Mouse (Mus musculus) hindbrain, embryonic 15.5 days (tissue): ENCODE measurements around the gene Mtfmt. TPM values are rescaled to one million over a fixed set of nuclear protein-coding genes. Genes with fewer than 3 reads are reported as not detected.
A peak's percentile ranks its signal among the peaks of the same experiment; 100 is the strongest.

ENCODE experiments used
- ATAC-seq: fragments of 200-750 bp; cut with Nextera tagmentation; 2 replicates; pipeline ENCODE4 v1.8.0; 2017; ENCODE audit warnings: low read depth, moderate number of reproducible peaks, moderate TSS enrichment; ENCODE audit not compliant: low FRiP score
- H3K27ac ChIP-seq: fragments of 300-500 bp; sonication (generic); replicated peaks from 2 replicates; pipeline ENCODE4 v1.5.1; 2015; ENCODE audit warnings: mild to moderate bottlenecking, inconsistent platforms
- H3K27me3 ChIP-seq: fragments of 300-500 bp; sonication (generic); 2 replicates; pipeline ENCODE4 v1.6.1; 2015; ENCODE audit warnings: control low read depth, inconsistent platforms
- H3K36me3 ChIP-seq: fragments of 300-500 bp; sonication (generic); 2 replicates; pipeline ENCODE4 v1.6.1; 2015; ENCODE audit warnings: control low read depth, inconsistent platforms
- H3K4me1 ChIP-seq: fragments of 300-500 bp; sonication (generic); replicated peaks from 2 replicates; pipeline ENCODE4 v1.6.1; 2015; ENCODE audit warnings: control low read depth, inconsistent platforms
- H3K4me2 ChIP-seq: fragments of 300-500 bp; sonication (generic); 2 replicates; pipeline ENCODE4 v1.6.1; 2015; ENCODE audit warnings: moderate library complexity, mild to moderate bottlenecking, inconsistent platforms
- H3K4me3 ChIP-seq: fragments of 300-500 bp; sonication (generic); 2 replicates; pipeline ENCODE4 v1.5.1; 2015; ENCODE audit warnings: mild to moderate bottlenecking, inconsistent platforms
- H3K9ac ChIP-seq: fragments of 300-500 bp; sonication (generic); 2 replicates; pipeline ENCODE4 v1.6.1; 2015; ENCODE audit warnings: inconsistent platforms
- H3K9me3 ChIP-seq: fragments of 300-500 bp; sonication (generic); 2 replicates; pipeline ENCODE4 v1.6.1; 2016; ENCODE audit warnings: control low read depth, inconsistent platforms
- WGBS: fragments of 180-500 bp; shearing (Covaris S2); methylation state at CpG from one replicate; pipeline ENCODE4 v1.1.7; 2015; 5-methylcytosine and 5-hydroxymethylcytosine counted together
- polyA plus RNA-seq: library from polyadenylated mRNA; unstranded; fragments of >200 nt; fragmentation: Nextera tagmentation; extraction: Ambion mirVana; gene quantifications from 2 replicates; pipeline ENCODE4 v1.2.1, GENCODE M21; 2015

Gene Mtfmt
- polyA plus RNA-seq, 1 experiment from 2014 or later: 25.7 TPM

DNA sequence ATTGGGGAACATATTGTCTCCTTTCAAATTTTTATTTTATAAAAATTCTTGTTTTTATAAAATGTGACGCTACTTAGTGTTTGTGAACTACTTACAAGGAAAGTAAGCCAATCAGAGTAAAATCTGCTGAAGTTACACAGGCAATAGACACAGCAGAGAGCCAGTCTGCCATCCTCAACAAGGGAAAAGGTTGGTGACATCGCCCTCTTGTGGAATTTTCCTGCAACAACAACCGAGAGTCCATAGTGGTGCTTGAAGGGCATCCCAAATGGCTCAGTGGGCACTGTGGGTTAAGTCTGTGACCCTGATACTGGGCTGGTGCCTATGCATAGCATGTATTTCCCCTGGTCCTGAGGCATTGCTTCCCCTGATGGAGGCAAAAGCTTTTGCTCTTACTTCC, 3.3 kb upstream of the Mtfmt start:
- Histone ChIP-seq H3K27me3 (no peaks in the 10 kb centered on the region), H3K27ac (no peak overlapping the region), H3K4me3 (no peak overlapping the region), H3K36me3 (no peaks in the 10 kb centered on the region), H3K4me2 (no peak overlapping the region), H3K9ac (no peak overlapping the region), H3K9me3 (no peaks in the 10 kb centered on the region), H3K4me1 (peaks cover 9% of the 10 kb centered on the region)
- ATAC-seq: peak; percentile 57; the same call in 1 of the 2 replicates
- under 1% methylated on average over 3 of the region's 3 CpGs for WGBS

DNA sequence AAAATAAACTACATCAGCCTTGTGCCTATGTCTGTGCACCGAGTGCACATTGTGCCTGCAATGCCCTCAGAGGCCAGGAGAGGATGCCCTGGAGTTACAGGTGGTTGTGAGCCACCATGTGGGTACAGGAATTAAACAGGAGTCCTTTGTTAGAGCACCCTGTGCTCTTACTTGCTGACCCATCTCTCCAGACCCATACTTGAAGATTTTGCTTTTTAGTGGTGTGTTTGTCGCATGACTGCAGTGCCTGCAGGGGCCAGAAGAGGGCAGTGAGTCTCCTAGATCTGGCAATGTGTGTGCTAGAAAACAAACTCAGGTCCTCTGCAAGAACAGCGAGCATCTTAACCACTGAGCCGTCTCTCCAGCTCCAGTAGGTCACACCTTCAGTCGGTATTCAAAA, 1.4 kb upstream of the Mtfmt start:
- Histone ChIP-seq H3K9me3 (no peaks in the 10 kb centered on the region), H3K4me1 (peaks cover 9% of the 10 kb centered on the region), H3K27me3 (no peaks in the 10 kb centered on the region), H3K4me3 (no peak overlapping the region), H3K36me3 (0 out of 2 replicates have a peak, but pooled peaks cover 3% of the 10 kb centered on the region), H3K9ac (no peak overlapping the region), H3K4me2 (no peak overlapping the region), H3K27ac (no peak overlapping the region)
- ATAC-seq: no peak
- WGBS: 70% methylated on average over 5 of the region's 5 CpGs

DNA sequence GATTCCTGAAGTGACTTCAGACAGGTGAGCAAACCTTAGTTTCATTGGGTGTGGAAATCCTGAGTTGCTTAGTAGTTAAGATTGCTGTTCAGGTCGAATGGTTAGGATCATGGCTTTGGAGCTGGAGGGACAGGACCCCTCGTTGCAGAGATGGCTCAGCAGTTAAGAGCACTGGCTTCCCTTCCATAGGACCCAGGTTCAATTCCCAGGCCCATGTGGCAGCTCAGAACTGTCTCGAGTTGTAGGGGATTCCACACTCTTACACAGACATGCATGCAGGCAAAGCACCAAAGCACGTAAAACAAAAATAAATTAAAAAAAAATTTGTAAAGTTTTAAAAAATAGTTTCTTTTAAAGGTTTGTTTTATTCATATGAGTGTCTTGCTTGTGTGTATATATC, 371 bp upstream of the Mtfmt start:
- Histone ChIP-seq H3K9me3 (no peaks in the 10 kb centered on the region), H3K27ac (no peak overlapping the region), H3K36me3 (peaks cover 5% of the 10 kb centered on the region), H3K9ac (0 out of 2 replicates have a peak overlapping the region, but pooled peaks have one; percentile 94), H3K4me2 (peak overlapping the region; percentile 64), H3K4me1 (peaks cover 9% of the 10 kb centered on the region), H3K27me3 (no peaks in the 10 kb centered on the region), H3K4me3 (peak overlapping the region; percentile 100; the same call in 1 of the 2 replicates)
- peak; percentile 17; the same call in 1 of the 2 replicates for ATAC-seq
- WGBS: 78% methylated on average over 4 of the region's 4 CpGs

DNA sequence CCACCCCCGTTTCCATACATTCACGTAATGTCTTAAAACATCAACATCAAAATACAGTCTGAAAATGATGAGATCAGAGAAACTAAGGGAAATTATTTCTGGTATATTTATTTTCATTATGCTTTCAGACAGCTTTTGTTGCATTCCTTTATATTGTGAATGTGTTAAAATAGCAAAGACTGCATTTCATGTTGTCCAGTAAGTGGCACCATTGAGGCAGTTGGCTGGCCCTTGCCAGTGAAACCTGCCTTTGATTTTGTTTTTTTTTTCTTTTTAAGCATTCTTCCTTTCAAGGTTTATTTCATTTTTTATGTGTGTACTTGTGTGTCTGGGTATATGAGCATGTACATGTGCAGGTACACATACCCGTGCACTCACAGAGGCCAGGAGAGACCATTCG, 9.1 kb downstream of the Mtfmt start:
- no peak for ATAC-seq
- Histone ChIP-seq H3K36me3 (peaks cover 66% of the 10 kb centered on the region), H3K9ac (no peak overlapping the region), H3K4me3 (no peak overlapping the region), H3K4me2 (no peak overlapping the region), H3K4me1 (no peaks in the 10 kb centered on the region), H3K27me3 (no peaks in the 10 kb centered on the region), H3K27ac (no peak overlapping the region), H3K9me3 (no peaks in the 10 kb centered on the region)
- 92% methylated on average over 4 of the region's 4 CpGs for WGBS

DNA sequence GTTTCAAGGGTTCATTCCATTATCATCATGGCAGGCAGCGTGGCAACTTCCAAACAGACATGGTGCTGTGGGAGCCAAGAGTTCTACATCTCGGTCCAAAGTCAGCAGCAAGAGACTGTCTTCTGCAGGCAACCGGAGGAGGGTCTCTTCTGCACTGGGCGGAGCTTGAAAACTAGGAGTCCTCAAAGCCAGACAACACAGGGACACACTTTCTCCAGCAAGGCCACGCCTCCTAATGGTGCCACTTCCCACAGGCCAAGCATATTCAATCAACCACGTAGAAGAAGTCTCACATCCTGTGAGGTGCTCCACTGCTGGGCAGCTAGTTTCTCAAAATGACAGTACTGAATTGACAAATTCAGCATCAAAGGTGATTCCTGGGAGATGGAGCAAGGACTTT, 12.4 kb downstream of the Mtfmt start:
- Histone ChIP-seq H3K4me3 (no peak overlapping the region), H3K4me2 (no peak overlapping the region), H3K27ac (no peak overlapping the region), H3K4me1 (no peaks in the 10 kb centered on the region), H3K9ac (no peak overlapping the region), H3K27me3 (no peaks in the 10 kb centered on the region), H3K9me3 (no peaks in the 10 kb centered on the region), H3K36me3 (peaks cover 70% of the 10 kb centered on the region)
- no peak for ATAC-seq
- WGBS: 91% methylated on average over 6 of the region's 6 CpGs

DNA sequence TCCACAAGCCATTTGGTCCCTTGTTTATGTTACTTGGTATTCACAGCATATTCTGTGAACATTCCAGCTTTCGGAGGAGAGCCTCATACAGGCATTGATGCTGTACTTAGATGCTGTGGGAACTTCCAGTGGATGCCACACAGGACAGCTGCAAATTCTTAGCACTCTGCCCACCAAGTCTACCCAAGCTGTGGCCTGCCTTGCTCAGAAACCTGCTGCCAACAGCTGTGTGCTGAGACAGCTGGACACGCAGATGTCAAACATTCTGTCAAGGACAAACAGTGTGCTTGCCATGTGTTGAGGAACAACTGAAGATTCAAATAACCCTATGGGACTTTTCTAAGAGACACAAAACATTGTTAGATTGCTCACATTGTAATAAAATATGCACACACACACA, 23.4 kb downstream of the Mtfmt start:
- 0 out of 2 replicates have a peak, but pooled peaks cover 2% of the 10 kb centered on the region for H3K36me3 ChIP-seq
- no peak overlapping the region for H3K27ac ChIP-seq
- no peak overlapping the region for H3K4me3 ChIP-seq
- WGBS: 85% methylated on average over 2 of the region's 2 CpGs
- no peak for ATAC-seq
- H3K9ac ChIP-seq: no peak overlapping the region
- H3K4me2 ChIP-seq: no peak overlapping the region
- H3K9me3 ChIP-seq: no peaks in the 10 kb centered on the region
- H3K27me3 ChIP-seq: no peaks in the 10 kb centered on the region
- H3K4me1 ChIP-seq: peaks cover 30% of the 10 kb centered on the region

DNA sequence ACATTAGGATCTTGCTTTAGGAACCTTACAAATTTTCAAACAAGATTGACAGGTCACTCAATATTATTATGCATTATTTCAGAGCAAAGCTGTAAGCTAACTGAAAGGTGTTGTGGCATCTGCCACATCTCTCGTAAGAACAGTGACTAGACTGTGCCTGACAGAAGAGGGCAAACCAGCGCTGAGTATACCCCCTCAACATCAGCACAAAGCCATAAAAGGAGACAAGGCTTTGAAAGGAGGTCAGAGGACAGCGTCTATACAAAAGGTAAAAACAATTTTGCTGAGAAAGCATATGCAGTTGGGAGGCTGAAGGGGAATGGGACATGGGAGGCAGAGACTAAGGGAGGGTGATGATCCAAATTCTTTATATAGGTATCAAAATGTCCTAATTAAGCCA, 24.6 kb downstream of the Mtfmt start:
- Histone ChIP-seq H3K36me3 (no peaks in the 10 kb centered on the region), H3K27me3 (no peaks in the 10 kb centered on the region), H3K4me3 (peak overlapping the region; percentile 94), H3K9ac (peak overlapping the region; percentile 88), H3K9me3 (no peaks in the 10 kb centered on the region), H3K4me1 (peaks cover 30% of the 10 kb centered on the region), H3K4me2 (peak overlapping the region; percentile 64), H3K27ac (peak overlapping the region; percentile 94)
- ATAC-seq: no peak
- WGBS: 33% methylated on average over 3 of the region's 3 CpGs

DNA sequence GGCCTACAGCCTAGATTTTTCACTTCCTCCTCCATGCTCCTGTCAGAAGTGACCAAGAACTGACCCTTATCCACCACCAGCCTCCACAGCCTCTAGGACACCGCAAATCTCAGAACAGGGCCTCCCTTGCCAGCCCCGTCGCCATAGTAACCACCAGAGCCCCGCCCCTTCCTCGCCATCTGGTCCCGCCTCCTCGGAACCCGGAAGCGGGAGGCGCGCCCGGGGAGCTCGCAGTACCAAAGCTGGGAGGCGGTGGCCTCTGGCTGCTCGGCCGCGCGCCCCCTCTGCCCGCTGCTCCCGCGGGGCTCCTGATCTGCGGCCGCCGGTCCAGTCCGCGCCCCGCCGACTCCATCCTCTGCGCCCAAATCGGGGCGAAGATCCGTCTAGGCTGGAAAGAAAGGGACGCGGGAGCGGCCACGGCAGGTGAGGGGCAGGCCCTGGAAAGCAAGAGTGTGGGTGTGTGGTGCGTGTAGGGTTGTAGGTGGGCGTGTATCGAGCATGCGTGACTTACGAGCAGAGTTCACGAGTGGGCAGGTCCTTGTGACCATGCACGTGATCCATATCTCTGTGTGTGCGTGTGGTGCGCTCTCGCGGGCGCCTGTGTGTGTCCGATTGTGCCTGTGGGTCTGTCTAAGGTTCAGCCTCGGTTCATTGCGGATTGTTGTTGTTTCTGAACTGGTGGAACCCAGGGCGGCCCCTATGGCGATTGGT, 25.3 kb downstream of the Mtfmt start, which contains the start of gene Spg21:
TSS of gene Spg21 (plus strand) at position 216 of the 711 bp plus-strand sequence.
- Histone ChIP-seq H3K27me3 (no peaks in the 10 kb centered on the region), H3K9me3 (no peaks in the 10 kb centered on the region), H3K4me3 (peak within 1 kb of the TSS; percentile 94), H3K4me2 (peak within 1 kb of the TSS; percentile 64), H3K9ac (peak within 1 kb of the TSS; percentile 88), H3K36me3 (0 out of 2 replicates have a peak, but pooled peaks cover 2% of the 10 kb centered on the region), H3K4me1 (peaks cover 30% of the 10 kb centered on the region), H3K27ac (peak within 1 kb of the TSS; percentile 94)
- under 1% methylated on average over 53 of the region's 53 CpGs for WGBS
- ATAC-seq: peak; percentile 97

DNA sequence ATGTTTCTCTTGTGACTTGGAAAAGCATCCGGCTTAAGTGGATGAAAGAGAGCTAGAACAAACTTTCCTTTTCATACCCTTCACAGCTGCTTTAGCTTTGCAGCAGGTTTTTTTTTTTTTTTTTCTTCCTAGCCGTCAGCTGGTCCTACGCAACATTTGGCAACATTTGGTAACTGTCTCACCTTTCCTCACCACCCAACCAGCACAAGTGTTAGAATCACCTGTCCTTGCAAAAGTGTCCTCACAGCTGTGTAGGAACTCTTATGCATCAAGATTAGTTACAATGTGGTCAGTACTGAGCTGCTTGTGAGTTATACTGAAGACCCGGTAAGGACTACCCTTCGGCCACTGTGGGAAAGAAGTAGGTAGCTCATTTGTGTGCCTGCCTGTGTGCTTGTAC, 27.0 kb downstream of the Mtfmt start:
- 79% methylated on average over 5 of the region's 5 CpGs for WGBS
- H3K9me3 ChIP-seq: no peaks in the 10 kb centered on the region
- no peaks in the 10 kb centered on the region for H3K27me3 ChIP-seq
- H3K4me1 ChIP-seq: peaks cover 30% of the 10 kb centered on the region
- no peak overlapping the region for H3K4me3 ChIP-seq
- no peak overlapping the region for H3K9ac ChIP-seq
- ATAC-seq: no peak
- H3K4me2 ChIP-seq: no peak overlapping the region; the same call in 1 of the 2 replicates
- 0 out of 2 replicates have a peak, but pooled peaks cover 8% of the 10 kb centered on the region for H3K36me3 ChIP-seq
- no peak overlapping the region for H3K27ac ChIP-seq

DNA sequence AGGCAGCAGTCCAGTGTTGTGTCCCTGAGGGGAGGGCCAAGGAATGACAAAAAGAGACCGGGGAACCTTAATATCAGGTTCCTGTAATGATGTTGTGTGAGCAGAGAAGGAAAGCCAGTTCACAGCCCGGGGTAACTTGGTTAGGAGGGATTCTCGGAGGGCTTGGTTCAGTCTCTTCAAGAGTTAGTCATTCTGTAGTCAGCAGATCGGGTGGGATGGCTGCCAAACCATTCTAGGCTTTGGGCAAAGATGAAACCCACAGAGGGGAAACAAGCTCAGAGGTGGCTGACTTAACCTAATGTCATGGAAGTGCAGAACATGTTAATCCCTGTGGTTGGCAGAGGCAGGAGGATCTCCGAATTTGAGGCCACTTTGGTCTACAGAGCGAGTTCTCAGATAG, 28.6 kb downstream of the Mtfmt start:
- Histone ChIP-seq H3K27ac (no peak overlapping the region), H3K9ac (no peak overlapping the region), H3K4me1 (peaks cover 30% of the 10 kb centered on the region), H3K9me3 (no peaks in the 10 kb centered on the region), H3K4me3 (no peak overlapping the region), H3K4me2 (no peak overlapping the region), H3K27me3 (no peaks in the 10 kb centered on the region), H3K36me3 (peaks cover 16% of the 10 kb centered on the region)
- ATAC-seq: no peak
- 92% methylated on average over 6 of the region's 6 CpGs for WGBS

DNA sequence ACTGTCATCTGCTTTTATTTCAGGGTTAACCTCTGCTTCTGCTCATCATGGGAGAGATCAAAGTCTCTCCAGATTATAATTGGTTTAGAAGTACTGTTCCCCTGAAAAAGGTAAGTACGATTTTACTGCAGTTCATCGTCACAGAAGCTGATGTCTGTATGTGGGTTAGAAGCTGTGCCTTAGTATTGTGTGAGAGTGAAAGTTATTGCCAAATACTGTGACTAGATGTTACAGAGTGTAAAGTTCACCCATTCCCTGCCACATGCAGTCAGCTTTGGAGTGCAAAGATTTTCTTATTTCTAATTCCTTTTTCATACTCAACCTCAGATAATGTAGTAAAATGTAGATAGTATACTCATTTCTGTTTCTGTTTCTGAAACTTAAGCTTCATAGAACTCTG, 29.7 kb downstream of the Mtfmt start:
- H3K4me2 ChIP-seq: no peak overlapping the region
- no peak overlapping the region for H3K27ac ChIP-seq
- WGBS: 97% methylated on average over 2 of the region's 2 CpGs
- no peaks in the 10 kb centered on the region for H3K27me3 ChIP-seq
- no peak overlapping the region for H3K4me3 ChIP-seq
- peaks cover 27% of the 10 kb centered on the region for H3K36me3 ChIP-seq
- no peak overlapping the region for H3K9ac ChIP-seq
- H3K4me1 ChIP-seq: peaks cover 24% of the 10 kb centered on the region
- no peaks in the 10 kb centered on the region for H3K9me3 ChIP-seq
- no peak for ATAC-seq

DNA sequence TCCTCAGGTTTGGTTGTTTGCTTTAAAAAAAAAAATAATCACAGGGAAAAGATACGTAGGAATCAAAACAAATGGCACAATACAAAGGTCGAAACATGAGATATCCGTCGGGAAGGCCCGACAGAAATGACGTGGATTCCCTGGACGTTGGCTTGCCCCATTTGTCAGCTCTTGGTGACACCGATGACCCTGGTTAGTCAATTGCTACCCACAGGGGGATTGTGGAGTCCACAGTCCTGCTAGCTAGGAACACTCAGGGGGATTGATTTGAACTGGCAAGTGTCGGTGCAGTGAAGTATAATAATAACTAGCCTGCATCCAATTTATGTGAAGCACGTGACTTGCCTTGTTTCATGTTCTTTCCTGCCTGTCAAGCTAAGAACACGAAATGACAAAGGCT, 32.1 kb downstream of the Mtfmt start:
- no peak overlapping the region for H3K4me2 ChIP-seq
- no peak overlapping the region for H3K27ac ChIP-seq
- H3K9ac ChIP-seq: no peak overlapping the region
- peaks cover 4% of the 10 kb centered on the region for H3K4me1 ChIP-seq
- no peaks in the 10 kb centered on the region for H3K9me3 ChIP-seq
- ATAC-seq: no peak
- 63% methylated on average over 11 of the region's 11 CpGs for WGBS
- H3K4me3 ChIP-seq: no peak overlapping the region
- H3K36me3 ChIP-seq: peaks cover 42% of the 10 kb centered on the region
- H3K27me3 ChIP-seq: no peaks in the 10 kb centered on the region
